Mouse (Mus musculus): Measurements from ENCODE around the gene Esr2.

DNA sequence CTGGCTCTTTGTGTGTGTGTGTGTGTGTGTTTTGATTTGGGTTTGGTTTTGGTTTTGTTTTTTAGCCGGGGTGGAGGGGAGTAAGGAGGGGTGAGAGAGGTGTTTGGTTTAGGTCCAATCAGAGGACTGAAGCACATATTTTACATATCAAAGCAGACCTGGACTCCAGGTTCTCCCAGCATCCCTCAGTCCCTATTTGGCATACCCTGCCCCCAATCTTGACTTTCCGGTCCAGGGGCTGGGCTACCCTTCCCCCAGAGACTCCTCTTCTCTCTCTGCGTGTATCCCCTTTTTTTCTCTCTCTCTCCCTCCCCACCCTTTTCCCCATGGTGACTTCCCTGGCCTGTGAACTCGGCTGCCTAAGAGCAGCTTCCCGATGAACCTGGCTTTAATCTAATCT is 38.1 kb upstream of the Esr2 start:
- TF ChIP-seq CTCF (IDR thresholded peaks at IDR 0.05; ENCODE audit: borderline replicate concordance, insufficient read depth, low read depth, low read length) (no peak), POLR2A (IDR thresholded peaks at IDR 0.05; ENCODE audit: borderline replicate concordance, insufficient read depth, low read length) (no peak)

All from cerebellum, adult 2 months (tissue).